Mouse (Mus musculus) MN1 (cell line): ENCODE data around the gene Cox10.
"Not testable (repeated sequence)": the region's sequence is repeated elsewhere in the genome, so short reads cannot be mapped to it uniquely, and the experiment has no call there.

Experiments
- DNase-seq: peaks from one replicate; pipeline ENCODE4 v3.0.0-alpha.2; 2016; ENCODE audit warnings: low spot score

Gene Cox10

GRCm38 (mm10) chr11:64078956-64079726 is at the start of gene Cox10:
Cox10 (minus strand) TSS chr11:64079468.
- peak; percentile 91 for DNase-seq

GRCm38 (mm10) chr11:64128016-64128415 is 48.7 kb upstream of the Cox10 start:
- DNase-seq: no peak

- no peak for DNase-seq
These were observed 46.2 kb upstream of the Cox10 start for GRCm38 (mm10) chr11:64125471-64125870.

GRCm38 (mm10) chr11:64123174-64123573 is 43.9 kb upstream of the Cox10 start:
- not testable (repeated sequence) for DNase-seq

GRCm38 (mm10) chr11:64116711-64117110 is 37.4 kb upstream of the Cox10 start:
- no peak for DNase-seq

- DNase-seq: no peak
These were observed 36.6 kb upstream of the Cox10 start for GRCm38 (mm10) chr11:64115822-64116221.

- DNase-seq: no peak
These were observed 35.8 kb upstream of the Cox10 start for GRCm38 (mm10) chr11:64115101-64115500.

GRCm38 (mm10) chr11:64100060-64100459 is 20.8 kb upstream of the Cox10 start:
- peak; percentile 62 for DNase-seq

- DNase-seq: no peak
These were observed 13.8 kb upstream of the Cox10 start for GRCm38 (mm10) chr11:64093058-64093457.

- DNase-seq: no peak
These were observed 11.9 kb upstream of the Cox10 start for GRCm38 (mm10) chr11:64091150-64091549.

GRCm38 (mm10) chr11:64089682-64090081 is 10.4 kb upstream of the Cox10 start:
- DNase-seq: no peak

GRCm38 (mm10) chr11:64085888-64086287 is 6.6 kb upstream of the Cox10 start:
- DNase-seq: no peak

GRCm38 (mm10) chr11:64079727-64080081 is 436 bp upstream of the Cox10 start:
- no peak for DNase-seq

- DNase-seq: no peak
These were observed 3.1 kb downstream of the Cox10 start for GRCm38 (mm10) chr11:64076212-64076611.

GRCm38 (mm10) chr11:64073379-64073778 is 5.9 kb downstream of the Cox10 start:
- DNase-seq: no peak

- DNase-seq: no peak
These were observed 7.7 kb downstream of the Cox10 start for GRCm38 (mm10) chr11:64071536-64071935.

- DNase-seq: no peak
These were observed 13.3 kb downstream of the Cox10 start for GRCm38 (mm10) chr11:64066001-64066400.

GRCm38 (mm10) chr11:64063130-64063529 is 16.1 kb downstream of the Cox10 start:
- DNase-seq: no peak

GRCm38 (mm10) chr11:64062226-64062625 is 17.0 kb downstream of the Cox10 start:
- no peak for DNase-seq

GRCm38 (mm10) chr11:64059305-64059704 is 20.0 kb downstream of the Cox10 start:
- no peak for DNase-seq

- DNase-seq: no peak
These were observed 20.8 kb downstream of the Cox10 start for GRCm38 (mm10) chr11:64058474-64058873.

- no peak for DNase-seq
These were observed 25.9 kb downstream of the Cox10 start for GRCm38 (mm10) chr11:64053371-64053770.

GRCm38 (mm10) chr11:64051195-64051968 is 27.9 kb downstream of the Cox10 start:
- no peak for DNase-seq
